Mouse (Mus musculus) cerebral cortex, adult 2 months (tissue): ENCODE data around the gene Cmss1.

Source experiments
- WGBS: fragments of 180-500 bp; shearing (Covaris S2); methylation state at CpG from one replicate; pipeline ENCODE4 v1.1.7; 2018; 5-methylcytosine and 5-hydroxymethylcytosine counted together

The Cmss1 gene

GRCm38 (mm10) chr16:57606444-57607227, at the start of gene Cmss1:
Cmss1 (minus strand) TSS chr16:57606864.
- under 1% methylated on average over 64 of the region's 64 CpGs for WGBS

DNA sequence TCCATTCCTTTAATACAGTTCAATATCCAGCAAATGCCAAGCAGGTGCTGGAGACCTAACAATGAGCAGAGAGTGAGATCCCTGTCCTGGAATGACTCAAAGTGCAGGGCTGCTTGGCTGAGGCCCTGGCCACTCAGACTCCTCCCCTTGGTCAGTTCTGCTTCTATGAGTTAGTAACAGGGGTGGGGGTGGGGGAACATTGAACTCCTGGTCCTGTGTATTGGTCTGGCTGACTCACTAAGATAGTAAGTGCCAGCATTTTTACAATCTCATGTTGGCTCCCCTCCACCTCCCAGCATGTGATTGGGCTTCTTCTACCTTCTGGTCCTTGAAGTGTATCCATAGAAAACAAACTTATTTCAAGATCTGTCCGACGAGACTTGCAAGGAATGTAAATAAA, 43.2 kb upstream of the Cmss1 start:
- 41% methylated on average over 2 of the region's 2 CpGs for WGBS

- WGBS: 71% methylated on average over 10 of the region's 10 CpGs
Observed at GRCm38 (mm10) chr16:57641346-57641885, 34.8 kb upstream of the Cmss1 start.

- WGBS: 71% methylated on average over 5 of the region's 5 CpGs
Observed at GRCm38 (mm10) chr16:57634766-57635165, 28.1 kb upstream of the Cmss1 start.

DNA sequence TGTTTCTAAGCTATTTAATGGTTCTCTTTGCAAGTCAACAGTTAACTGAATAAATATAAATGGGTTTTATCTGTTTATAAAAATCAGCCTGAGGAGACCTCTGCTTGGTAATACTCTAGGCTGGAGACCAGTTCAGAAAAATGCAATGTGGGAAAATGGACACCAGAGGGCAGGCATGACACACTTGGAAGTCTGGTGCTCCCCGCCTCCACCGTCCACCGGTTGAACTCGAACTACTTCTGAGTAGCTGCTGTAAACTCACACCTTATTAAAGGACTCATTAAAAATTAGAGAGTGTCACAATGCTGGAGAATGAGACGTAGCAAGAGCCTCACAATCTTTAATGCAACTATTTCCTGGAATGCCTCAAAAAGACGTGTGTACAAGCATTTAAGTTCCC, 27.5 kb upstream of the Cmss1 start:
- 7% methylated on average over 6 of the region's 6 CpGs for WGBS

- 3% methylated on average over 1 of the region's 1 CpGs for WGBS
Observed at GRCm38 (mm10) chr16:57611768-57612167, 5.1 kb upstream of the Cmss1 start.

- 78% methylated on average over 4 of the region's 4 CpGs for WGBS
Observed at GRCm38 (mm10) chr16:57597295-57597957, 9.2 kb downstream of the Cmss1 start.

- 27% methylated on average over 7 of the region's 7 CpGs for WGBS
Observed at GRCm38 (mm10) chr16:57593422-57594157, 13.1 kb downstream of the Cmss1 start.

GRCm38 (mm10) chr16:57585201-57585600, 21.5 kb downstream of the Cmss1 start:
- WGBS: 60% methylated on average over 3 of the region's 3 CpGs

- 65% methylated on average over 2 of the region's 2 CpGs for WGBS
Observed at GRCm38 (mm10) chr16:57582008-57582407, 24.7 kb downstream of the Cmss1 start.

DNA sequence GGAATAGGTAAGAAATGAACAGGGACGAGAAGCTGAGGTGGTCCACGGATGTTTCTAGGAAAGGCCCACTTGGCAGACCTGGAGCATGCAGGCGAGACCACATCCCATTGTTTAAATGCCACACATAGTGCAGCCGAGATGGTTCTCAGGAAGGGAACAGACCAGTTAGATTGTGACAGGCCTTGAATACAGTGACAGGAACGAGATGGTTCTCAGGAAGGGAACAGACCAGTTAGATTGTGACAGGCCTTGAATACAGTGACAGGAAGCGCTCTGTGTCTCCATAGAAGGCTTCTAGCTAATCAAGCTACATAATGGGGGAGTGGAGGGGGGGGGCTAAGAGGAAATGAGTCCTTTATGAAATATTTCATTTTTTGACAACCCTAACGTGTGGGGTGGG, 26.6 kb downstream of the Cmss1 start:
- WGBS: 78% methylated on average over 7 of the region's 7 CpGs

- WGBS: 95% methylated on average over 1 of the region's 1 CpGs
Observed at GRCm38 (mm10) chr16:57577519-57577918, 29.1 kb downstream of the Cmss1 start.

GRCm38 (mm10) chr16:57575764-57576388, 30.8 kb downstream of the Cmss1 start:
- 98% methylated on average over 1 of the region's 1 CpGs for WGBS

- WGBS: 90% methylated on average over 1 of the region's 1 CpGs
Observed at GRCm38 (mm10) chr16:57573831-57574230, 32.8 kb downstream of the Cmss1 start.

- 77% methylated on average over 5 of the region's 5 CpGs for WGBS
Observed at GRCm38 (mm10) chr16:57570789-57571311, 35.8 kb downstream of the Cmss1 start.

DNA sequence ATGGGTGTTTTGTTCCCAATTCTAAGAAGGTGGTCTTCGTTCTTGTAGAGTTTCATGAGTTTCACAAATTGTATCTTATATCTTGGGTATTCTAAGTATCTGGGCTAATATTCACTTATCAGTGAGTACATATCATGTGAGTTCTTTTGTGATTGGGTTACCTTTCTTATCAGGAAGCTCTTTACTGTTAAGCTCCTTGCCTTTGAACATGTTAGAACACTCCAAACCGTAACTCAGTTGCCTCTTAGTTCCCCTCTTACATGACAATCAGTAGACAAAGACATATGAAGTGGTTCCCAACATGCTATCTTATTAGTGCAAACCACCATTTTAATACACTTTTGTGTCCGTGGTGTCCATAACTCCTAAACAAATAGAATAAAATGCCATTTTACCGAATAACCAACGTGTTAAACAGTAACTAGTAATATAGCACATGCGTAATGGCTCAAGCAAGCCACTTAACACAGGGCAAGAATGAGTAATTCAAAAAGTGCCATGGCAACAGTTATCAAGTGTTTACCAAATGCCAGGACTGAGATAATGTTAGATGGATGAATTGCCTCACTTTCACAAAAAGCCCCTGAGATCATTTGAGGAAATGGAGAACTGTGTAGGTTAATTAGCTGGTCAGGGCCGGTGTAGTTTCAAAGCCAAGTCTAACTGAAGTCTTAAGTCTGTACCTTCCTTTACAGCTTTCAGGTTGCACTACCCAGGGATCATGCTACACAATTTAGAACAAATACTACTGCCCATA, 37.8 kb downstream of the Cmss1 start:
- WGBS: 90% methylated on average over 7 of the region's 7 CpGs

- WGBS: 83% methylated on average over 3 of the region's 3 CpGs
Observed at GRCm38 (mm10) chr16:57566215-57566614, 40.4 kb downstream of the Cmss1 start.

DNA sequence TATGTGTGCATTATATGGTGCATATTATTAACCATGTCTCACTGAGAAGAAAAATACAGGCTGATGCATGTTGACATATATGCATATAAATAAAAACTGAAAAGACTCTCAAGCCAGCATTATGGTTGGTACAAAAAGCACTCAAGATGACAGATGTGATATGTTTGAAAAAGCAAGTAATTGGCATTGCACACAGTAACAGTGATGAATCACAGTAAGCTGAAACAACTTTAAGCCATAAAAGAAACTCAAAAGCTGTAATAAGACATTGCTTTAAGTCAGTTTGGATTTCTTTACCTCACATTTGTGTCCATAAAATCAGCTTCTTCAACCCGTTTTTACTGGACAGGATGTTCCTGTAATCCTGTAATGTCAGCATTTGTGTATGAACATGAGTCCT, 41.9 kb downstream of the Cmss1 start:
- WGBS: 49% methylated on average over 1 of the region's 1 CpGs

DNA sequence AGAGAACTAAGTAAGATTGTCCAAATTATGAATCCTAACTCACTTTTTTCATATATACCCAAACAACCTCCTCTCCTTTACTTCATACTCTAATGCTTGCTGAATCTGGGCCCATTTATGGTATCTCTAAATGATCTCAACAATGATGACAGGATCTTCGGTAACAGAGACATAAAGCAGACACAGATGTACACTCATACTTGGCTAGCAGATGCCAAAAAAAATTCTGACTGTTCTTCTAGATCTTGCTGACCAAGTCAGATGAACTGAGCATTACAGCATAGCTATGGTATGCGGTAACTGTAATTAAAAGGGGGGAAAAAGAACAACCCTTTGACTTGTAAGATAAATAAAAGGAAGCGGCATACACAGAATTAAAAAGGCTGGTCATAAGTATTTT, 43.2 kb downstream of the Cmss1 start:
- WGBS: 72% methylated on average over 3 of the region's 3 CpGs

- 88% methylated on average over 1 of the region's 1 CpGs for WGBS
Observed at GRCm38 (mm10) chr16:57560185-57560584, 46.5 kb downstream of the Cmss1 start.

DNA sequence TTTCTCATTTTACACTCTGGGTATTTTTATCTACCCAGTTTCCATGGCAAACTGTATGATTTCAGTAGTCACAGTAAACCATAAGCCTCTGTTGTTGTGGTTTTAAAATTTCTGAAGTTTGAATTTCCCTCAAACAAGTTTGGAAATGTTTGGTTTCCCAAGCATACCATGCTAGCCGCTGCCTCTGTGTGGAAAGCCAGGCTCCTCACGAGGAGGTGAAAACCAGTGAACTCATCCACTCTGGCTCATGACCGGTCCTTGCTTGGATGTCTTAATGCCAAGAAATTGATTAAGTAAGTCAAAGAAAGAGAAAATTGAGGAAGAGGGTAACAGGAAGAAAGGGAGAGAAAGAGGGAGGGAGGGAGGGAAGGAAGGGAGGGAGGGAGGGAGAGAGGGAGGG, 48.4 kb downstream of the Cmss1 start:
- 89% methylated on average over 3 of the region's 3 CpGs for WGBS
